Mouse (Mus musculus) midbrain, embryonic 10.5 days (tissue): Measurements from ENCODE around the gene Abca17. TPM values are rescaled to one million over a fixed set of nuclear protein-coding genes. Genes with fewer than 3 reads are reported as not detected.
A peak's percentile ranks its signal among the peaks of the same experiment; 100 is the strongest.

Experiments
- DNase-seq: peaks from one replicate; pipeline ENCODE4 v3.0.0-alpha.2; 2017; ENCODE audit warnings: low spot score
- H3K27ac ChIP-seq: fragments of 300-500 bp; sonication (generic); replicated peaks from 2 replicates; pipeline ENCODE4 v1.5.1; 2016; ENCODE audit warnings: mild to moderate bottlenecking
- H3K27me3 ChIP-seq: fragments of 300-500 bp; sonication (generic); 2 replicates; pipeline ENCODE4 v1.6.1; 2016; ENCODE audit warnings: low read depth, mild to moderate bottlenecking; ENCODE audit not compliant: poor library complexity, severe bottlenecking
- H3K36me3 ChIP-seq: fragments of 300-500 bp; sonication (generic); 2 replicates; pipeline ENCODE4 v1.6.1; 2016; ENCODE audit warnings: mild to moderate bottlenecking, moderate library complexity
- H3K4me1 ChIP-seq: fragments of 300-500 bp; sonication (generic); 2 replicates; pipeline ENCODE4 v1.6.1; 2016
- H3K4me3 ChIP-seq: fragments of 300-500 bp; sonication (generic); 2 replicates; pipeline ENCODE4 v1.5.1; 2016; ENCODE audit warnings: mild to moderate bottlenecking, moderate library complexity
- H3K9me3 ChIP-seq: fragments of 300-500 bp; sonication (generic); replicated peaks from 2 replicates; pipeline ENCODE4 v1.6.1; 2016; ENCODE audit warnings: mild to moderate bottlenecking
- WGBS: fragments of 180-500 bp; shearing (Covaris S2); methylation state at CpG from one replicate; pipeline ENCODE4 v1.1.7; 2016; 5-methylcytosine and 5-hydroxymethylcytosine counted together
- polyA plus RNA-seq: library from polyadenylated mRNA; unstranded; fragments of >200 nt; fragmentation: Nextera tagmentation; extraction: Ambion mirVana; gene quantifications from 2 replicates; pipeline ENCODE4 v1.2.1, GENCODE M21; 2016

The Abca17 gene
- polyA plus RNA-seq: 0.12 TPM in 1 of 2 replicates, not detected in the other

DNA sequence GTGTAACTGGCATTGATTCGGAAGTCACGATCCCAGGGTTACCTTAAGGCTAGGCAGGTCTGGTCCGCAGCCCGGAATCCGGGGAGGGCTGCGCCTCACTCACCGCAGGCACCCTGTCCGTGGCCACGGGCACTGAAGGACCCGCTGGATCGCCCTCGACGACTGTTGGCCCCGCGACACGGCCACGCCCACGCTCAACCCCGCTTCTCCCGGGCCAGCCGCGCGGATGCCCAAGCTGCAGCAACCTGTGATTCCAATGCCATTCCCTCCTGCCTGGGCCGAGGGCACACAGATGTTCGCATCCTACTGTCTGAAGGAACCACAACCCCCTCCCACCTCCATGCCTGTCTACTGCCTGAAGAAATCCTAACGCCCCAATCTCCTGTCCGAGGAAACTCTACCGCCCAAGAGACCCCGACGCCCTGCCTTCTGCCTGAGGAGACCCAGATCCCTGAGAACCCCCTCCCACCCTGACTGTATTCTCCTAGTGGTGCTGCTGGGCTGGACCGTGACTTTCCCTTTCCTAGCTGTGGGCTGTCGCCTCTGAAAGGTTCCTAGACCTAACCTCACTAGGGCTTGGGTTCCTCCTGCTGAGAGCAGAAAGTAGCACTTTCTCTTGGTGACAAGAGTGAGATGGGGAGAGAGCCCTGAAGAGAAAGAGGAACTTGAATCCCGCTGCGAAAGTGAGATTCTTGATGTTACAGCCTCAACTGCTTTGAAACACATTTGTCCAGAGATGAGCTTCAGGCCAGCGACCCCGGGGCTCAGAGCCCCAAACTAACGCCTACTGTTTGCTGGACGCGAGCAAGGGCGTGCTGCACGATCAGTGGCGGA lies at the start of gene Abca17:
Abca17 (minus strand) TSS at position 143 of the 834 bp plus-strand sequence.
- peaks cover 29% of the 10 kb centered on the region for H3K4me1 ChIP-seq
- H3K4me3 ChIP-seq: peak within 1 kb of the TSS; percentile 85
- no peak for DNase-seq
- H3K27ac ChIP-seq: peak within 1 kb of the TSS; percentile 88
- no peaks in the 10 kb centered on the region for H3K36me3 ChIP-seq
- H3K9me3 ChIP-seq: no peaks in the 10 kb centered on the region
- peaks cover 40% of the 10 kb centered on the region for H3K27me3 ChIP-seq
- WGBS: 5% methylated on average over 42 of the region's 42 CpGs

DNA sequence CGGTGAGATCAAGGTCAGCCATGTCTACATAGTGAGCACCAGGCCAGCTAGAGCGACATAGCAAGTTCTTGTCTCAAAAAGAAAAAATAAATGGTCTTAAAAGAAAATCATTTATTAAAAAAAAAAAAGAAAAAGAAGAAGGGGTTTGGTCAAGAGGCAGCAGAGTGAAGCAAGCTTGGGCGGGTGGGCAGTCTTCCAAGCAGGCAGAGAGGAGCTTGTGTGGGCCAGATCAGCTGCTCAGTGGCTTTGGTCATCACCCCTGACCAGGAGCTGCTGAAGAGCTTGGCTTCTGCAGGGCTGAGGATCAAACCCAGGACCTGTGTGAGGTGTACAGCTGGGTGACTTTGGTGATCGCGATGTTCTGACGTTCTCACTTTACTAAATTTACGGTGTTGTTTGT lies 43.6 kb upstream of the Abca17 start:
- no peaks in the 10 kb centered on the region for H3K27me3 ChIP-seq
- H3K9me3 ChIP-seq: no peaks in the 10 kb centered on the region
- no peak overlapping the region for H3K4me3 ChIP-seq
- no peak for DNase-seq
- H3K27ac ChIP-seq: no peak overlapping the region
- H3K36me3 ChIP-seq: peaks cover 17% of the 10 kb centered on the region
- WGBS: 92% methylated on average over 7 of the region's 7 CpGs
- H3K4me1 ChIP-seq: no peaks in the 10 kb centered on the region

DNA sequence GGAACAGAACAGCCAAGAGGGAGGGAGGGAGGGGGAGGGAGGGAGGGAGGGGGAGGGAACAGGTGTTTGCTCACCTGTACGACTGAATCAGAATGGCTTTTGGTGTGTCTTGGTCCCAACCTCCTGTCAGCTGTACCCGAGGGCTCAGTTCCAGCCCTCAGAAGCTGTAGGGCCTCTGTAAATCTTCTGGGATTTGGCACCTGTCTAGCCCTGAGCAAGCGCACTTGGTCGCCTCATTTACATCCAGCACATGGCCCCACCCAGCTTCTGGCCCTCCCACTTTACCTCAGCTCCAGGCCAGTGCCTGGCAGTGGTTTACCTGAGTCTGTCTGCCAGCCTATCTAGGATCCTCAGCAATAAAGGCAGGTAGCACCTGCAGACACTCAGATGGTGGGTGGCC lies 42.7 kb upstream of the Abca17 start:
- Histone ChIP-seq H3K4me3 (no peak overlapping the region), H3K9me3 (no peaks in the 10 kb centered on the region), H3K4me1 (no peaks in the 10 kb centered on the region), H3K36me3 (peaks cover 15% of the 10 kb centered on the region), H3K27ac (no peak overlapping the region), H3K27me3 (no peaks in the 10 kb centered on the region)
- 33% methylated on average over 4 of the region's 4 CpGs for WGBS
- DNase-seq: no peak

DNA sequence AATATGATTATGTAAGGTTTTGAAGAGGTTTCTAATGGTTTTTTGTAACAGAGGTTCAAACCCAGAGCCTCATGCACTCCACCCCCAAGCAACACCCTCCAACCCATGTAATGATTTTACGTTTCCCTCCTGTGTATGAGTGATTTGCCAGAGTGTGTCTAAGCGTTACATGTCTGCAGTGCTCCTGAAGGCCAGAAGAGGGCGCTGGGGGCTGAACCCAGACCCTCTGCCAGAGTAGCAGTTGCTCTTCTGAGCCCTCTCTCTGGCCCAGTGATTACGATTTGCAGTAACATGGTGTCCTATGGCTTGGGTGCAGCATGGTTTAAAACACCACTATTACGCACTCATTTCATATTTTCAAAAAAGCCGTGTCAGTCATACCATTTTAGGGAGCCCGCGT lies 40.3 kb upstream of the Abca17 start:
- 69% methylated on average over 8 of the region's 8 CpGs for WGBS
- H3K9me3 ChIP-seq: no peaks in the 10 kb centered on the region
- no peak overlapping the region for H3K4me3 ChIP-seq
- no peak overlapping the region for H3K27ac ChIP-seq
- DNase-seq: no peak
- H3K4me1 ChIP-seq: no peaks in the 10 kb centered on the region
- H3K36me3 ChIP-seq: peaks cover 23% of the 10 kb centered on the region
- no peaks in the 10 kb centered on the region for H3K27me3 ChIP-seq

DNA sequence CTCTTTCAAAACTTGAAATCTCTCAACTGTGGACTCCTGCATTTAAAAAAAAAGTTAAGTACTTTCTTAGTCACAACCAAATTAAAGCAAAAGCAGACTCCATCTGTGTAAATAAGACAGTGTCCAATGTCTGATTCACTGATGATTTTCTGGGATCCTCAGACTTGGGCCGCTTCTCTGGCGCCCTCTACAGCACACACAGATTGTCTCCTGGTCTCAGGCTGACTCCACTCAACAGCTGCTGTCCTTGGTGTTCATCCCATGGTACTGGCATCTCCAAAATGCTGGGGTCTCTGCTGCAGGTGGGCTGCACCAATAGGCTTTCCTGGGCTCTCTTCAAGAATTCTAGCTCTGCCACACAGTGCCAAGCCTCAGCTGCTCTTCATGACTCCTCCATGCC lies 39.0 kb upstream of the Abca17 start:
- H3K9me3 ChIP-seq: no peaks in the 10 kb centered on the region
- no peak overlapping the region for H3K4me3 ChIP-seq
- H3K27ac ChIP-seq: no peak overlapping the region
- H3K4me1 ChIP-seq: no peaks in the 10 kb centered on the region
- no peaks in the 10 kb centered on the region for H3K27me3 ChIP-seq
- peak; percentile 36 for DNase-seq
- WGBS: 0% methylated on average over 2 of the region's 2 CpGs
- peaks cover 35% of the 10 kb centered on the region for H3K36me3 ChIP-seq

DNA sequence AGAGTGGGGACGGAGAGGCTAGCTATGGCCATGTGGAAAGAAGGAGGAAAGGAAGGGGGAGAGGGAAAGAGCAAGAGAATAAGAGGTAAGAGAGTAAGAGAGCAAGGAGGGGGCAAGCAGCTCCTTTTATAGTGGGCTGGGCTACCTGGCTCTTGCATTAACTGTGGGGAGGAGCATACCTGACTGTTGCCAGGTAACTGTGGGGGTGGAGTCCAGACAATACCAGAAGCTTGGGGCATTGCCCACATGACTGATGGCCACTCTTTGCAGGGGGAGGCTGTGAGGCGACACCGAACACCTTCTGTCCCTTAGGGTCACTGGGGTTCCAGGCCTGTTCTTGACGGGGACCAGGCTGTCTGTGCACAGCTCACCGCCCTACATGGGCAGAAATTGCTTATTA lies 37.8 kb upstream of the Abca17 start:
- no peak for DNase-seq
- Histone ChIP-seq H3K36me3 (peaks cover 46% of the 10 kb centered on the region), H3K9me3 (no peaks in the 10 kb centered on the region), H3K4me3 (no peak overlapping the region), H3K27ac (no peak overlapping the region), H3K4me1 (no peaks in the 10 kb centered on the region), H3K27me3 (no peaks in the 10 kb centered on the region)
- WGBS: 88% methylated on average over 5 of the region's 5 CpGs

DNA sequence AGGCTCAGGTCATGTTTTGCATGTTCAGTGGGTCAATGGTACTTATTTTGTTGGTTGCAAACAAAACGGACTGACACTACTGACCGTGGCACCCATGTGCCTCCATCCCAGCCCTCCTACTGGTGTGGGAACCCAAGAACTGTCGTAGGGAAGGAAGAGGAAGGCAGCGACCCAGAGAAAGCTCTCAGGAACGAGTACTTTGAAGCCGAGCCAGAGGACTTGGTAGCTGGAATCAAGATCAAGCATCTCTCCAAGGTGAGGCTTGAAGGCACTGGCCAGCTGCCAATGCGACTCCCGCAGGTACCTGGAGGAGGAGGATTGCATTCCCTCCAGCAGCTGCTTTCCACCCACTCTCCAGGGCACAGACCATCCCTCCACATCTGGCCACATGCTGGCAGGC lies 32.9 kb upstream of the Abca17 start:
- Histone ChIP-seq H3K4me3 (no peak overlapping the region), H3K27me3 (no peaks in the 10 kb centered on the region), H3K4me1 (no peaks in the 10 kb centered on the region), H3K27ac (no peak overlapping the region), H3K9me3 (no peaks in the 10 kb centered on the region), H3K36me3 (peaks cover 59% of the 10 kb centered on the region)
- DNase-seq: no peak
- 87% methylated on average over 8 of the region's 8 CpGs for WGBS

DNA sequence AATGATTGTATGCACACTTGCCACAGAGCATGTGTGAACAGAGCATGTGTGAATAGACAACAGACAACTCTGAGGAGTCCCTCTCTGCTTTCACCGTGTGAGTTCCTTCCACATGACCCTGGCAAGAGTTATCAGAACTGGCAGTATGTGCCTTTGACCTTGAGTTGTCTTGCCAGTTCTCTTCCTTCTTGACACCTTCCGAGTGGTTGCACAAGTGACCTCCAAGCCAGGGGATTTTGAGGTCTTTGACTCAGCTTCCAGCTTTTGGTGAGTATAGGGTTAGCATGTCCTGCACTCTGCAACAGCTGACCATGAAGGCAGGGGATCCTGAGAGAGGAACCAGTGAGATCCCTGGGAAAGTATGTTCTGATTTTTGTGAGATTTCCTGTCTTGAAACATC lies 27.6 kb upstream of the Abca17 start:
- DNase-seq: no peak
- Histone ChIP-seq H3K27ac (no peak overlapping the region), H3K36me3 (peaks cover 50% of the 10 kb centered on the region), H3K9me3 (no peaks in the 10 kb centered on the region), H3K4me3 (no peak overlapping the region), H3K4me1 (no peaks in the 10 kb centered on the region), H3K27me3 (no peaks in the 10 kb centered on the region)
- 91% methylated on average over 2 of the region's 2 CpGs for WGBS

DNA sequence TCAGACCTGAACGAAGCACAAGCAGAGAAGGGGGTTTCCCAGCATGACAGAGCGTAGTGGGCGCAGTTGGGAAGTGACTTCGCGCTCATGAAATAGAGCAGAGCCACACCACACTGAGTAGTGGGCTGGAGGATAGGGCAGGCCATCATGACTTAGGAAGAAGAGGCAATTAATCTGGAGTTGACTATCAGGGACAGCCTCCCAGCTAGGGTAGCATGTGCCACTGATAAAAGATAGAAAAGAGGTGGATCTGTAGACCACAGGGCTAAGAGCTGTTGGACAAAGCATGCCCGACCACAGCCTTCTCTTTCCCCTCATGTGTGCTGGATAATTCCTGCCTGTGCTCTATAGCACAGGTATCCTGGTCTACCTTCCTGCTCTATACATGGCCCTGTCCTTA lies 25.0 kb upstream of the Abca17 start:
- Histone ChIP-seq H3K4me3 (no peak overlapping the region), H3K4me1 (no peaks in the 10 kb centered on the region), H3K27me3 (no peaks in the 10 kb centered on the region), H3K27ac (no peak overlapping the region), H3K9me3 (no peaks in the 10 kb centered on the region), H3K36me3 (peaks cover 49% of the 10 kb centered on the region)
- DNase-seq: no peak
- 94% methylated on average over 6 of the region's 6 CpGs for WGBS

DNA sequence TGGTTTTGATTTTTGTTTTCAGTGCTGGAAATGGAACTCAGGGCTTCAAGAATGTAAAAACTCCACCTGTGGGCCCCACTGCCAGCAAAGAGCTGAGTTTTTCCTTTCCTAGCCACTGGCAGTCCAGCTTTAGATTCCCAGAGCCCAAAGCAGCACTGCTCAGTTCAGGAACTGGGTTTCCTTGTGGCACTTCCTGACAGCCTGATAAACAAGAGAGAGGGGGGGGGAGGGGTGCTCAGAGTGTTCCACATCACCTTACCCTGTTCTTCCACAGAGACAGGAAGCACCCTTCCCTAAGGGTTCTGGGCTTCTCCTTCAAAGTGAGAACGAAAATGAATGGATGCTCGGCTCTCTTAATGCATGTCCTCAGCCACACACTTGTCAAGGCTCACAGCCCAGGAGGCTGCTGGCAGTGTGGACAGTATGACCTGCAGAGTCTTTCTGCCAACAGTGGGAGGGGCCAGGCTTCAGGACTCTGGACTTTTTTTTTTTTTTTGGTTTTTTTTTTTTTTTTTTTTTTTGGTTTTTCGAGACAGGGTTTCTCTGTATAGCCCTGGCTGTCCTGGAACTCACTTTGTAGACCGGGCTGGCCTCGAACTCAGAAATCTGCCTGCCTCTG lies 24.3 kb upstream of the Abca17 start:
- WGBS: 86% methylated on average over 5 of the region's 5 CpGs
- Histone ChIP-seq H3K4me3 (no peak overlapping the region), H3K9me3 (no peaks in the 10 kb centered on the region), H3K4me1 (no peaks in the 10 kb centered on the region), H3K27ac (no peak overlapping the region), H3K36me3 (peaks cover 55% of the 10 kb centered on the region), H3K27me3 (no peaks in the 10 kb centered on the region)
- no peak for DNase-seq

DNA sequence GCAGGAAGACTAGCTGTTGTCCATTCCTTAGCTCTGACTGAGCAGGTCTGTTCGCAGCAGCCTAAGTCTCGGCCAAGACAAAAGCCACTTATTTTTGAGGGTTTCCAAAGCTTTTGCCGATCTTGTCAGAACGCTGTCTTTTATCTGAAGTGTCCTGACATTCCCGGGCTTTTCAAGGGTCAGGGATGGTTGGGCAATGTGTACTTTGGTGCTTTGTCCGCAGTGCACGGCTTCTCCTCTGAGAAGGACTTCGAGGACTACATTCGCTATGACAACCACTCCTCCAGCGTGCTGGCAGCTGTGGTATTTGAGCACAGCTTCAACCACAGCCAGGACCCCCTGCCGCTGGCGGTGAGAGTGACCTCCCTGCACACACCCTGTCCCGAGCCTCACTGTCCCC lies 15.0 kb upstream of the Abca17 start:
- DNase-seq: peak; percentile 15
- Histone ChIP-seq H3K27me3 (no peaks in the 10 kb centered on the region), H3K9me3 (no peaks in the 10 kb centered on the region), H3K4me3 (no peak overlapping the region), H3K27ac (peak overlapping the region; percentile 10; the same call in 1 of the 2 replicates), H3K36me3 (peaks cover 33% of the 10 kb centered on the region), H3K4me1 (peaks cover 13% of the 10 kb centered on the region)
- 37% methylated on average over 13 of the region's 13 CpGs for WGBS

DNA sequence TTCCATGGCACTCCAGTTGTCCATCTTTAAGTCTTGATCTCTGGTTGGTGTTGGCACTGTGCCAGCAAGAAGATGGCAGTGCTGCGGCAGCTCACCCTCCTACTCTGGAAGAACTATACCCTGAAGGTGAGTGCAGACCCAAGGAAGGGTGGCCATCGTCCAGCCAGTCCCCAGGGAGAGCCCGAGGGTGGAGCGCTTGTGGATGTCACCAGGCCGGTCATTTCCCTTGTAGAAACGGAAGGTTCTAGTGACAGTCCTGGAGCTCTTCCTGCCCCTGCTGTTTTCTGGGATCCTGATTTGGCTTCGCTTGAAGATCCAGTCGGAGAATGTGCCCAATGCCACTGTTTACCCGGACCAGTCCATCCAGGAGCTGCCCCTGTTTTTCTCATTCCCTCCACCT lies 13.6 kb upstream of the Abca17 start:
- H3K27ac ChIP-seq: no peak overlapping the region
- H3K4me3 ChIP-seq: no peak overlapping the region
- H3K4me1 ChIP-seq: peaks cover 27% of the 10 kb centered on the region
- WGBS: 91% methylated on average over 9 of the region's 9 CpGs
- DNase-seq: no peak
- H3K27me3 ChIP-seq: no peaks in the 10 kb centered on the region
- no peaks in the 10 kb centered on the region for H3K9me3 ChIP-seq
- peaks cover 27% of the 10 kb centered on the region for H3K36me3 ChIP-seq

DNA sequence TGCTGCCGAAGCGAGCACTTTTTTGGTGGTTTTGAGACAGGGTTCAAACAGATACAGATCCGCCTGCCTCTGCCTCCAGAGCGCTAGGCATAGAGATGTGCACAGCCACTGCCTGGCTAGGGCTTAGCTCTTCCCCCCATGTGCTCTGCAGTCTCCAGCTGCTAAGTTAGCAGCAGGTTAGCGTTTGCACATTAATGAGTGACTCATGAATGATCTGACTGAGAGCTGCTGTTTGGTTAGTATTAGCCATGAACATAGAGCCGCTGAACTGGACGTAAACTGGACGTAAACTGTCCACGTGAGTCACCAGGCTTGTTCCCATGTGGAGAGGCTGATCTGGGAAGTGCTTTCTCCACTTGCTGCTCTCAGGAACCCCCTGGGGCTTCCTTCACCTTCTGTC lies 11.7 kb upstream of the Abca17 start:
- Histone ChIP-seq H3K36me3 (peaks cover 19% of the 10 kb centered on the region), H3K9me3 (no peaks in the 10 kb centered on the region), H3K4me3 (no peak overlapping the region), H3K27ac (no peak overlapping the region), H3K27me3 (no peaks in the 10 kb centered on the region), H3K4me1 (peaks cover 31% of the 10 kb centered on the region)
- DNase-seq: no peak
- 76% methylated on average over 9 of the region's 9 CpGs for WGBS
